Mouse (Mus musculus) c-Kit-negative CD71-positive TER-119-positive erythroid progenitor cells, embryonic 14.5 days (primary cell): Measurements from ENCODE around the gene Tpsab1.

Source experiments
- DNase-seq: peaks from one replicate; pipeline ENCODE4 v3.0.0-alpha.2; 2013; ENCODE audit warnings: low read depth, low spot score

The Tpsab1 gene

DNA sequence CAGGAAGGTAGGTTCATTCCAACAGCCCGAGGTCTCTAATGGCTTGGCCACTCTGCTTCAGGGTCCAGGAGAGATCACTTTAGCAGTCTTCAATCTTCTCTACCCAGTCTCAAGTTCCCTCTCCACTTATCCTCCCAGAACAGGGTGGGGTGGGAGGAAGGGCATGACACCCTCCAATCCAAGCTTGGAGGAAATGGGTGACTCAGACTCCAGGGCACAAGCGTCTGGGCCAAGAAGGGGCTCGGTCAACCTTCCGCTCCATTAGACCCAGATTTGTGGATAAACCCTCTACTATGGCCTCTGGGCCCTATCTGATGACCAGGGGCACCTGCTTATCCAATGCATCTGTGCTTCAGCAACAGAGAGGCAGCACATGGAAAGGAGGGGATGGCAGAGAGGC, at the start of gene Tpsab1:
Tpsab1 (minus strand) TSS at position 101 of the 400 bp plus-strand sequence.
- no peak for DNase-seq

DNA sequence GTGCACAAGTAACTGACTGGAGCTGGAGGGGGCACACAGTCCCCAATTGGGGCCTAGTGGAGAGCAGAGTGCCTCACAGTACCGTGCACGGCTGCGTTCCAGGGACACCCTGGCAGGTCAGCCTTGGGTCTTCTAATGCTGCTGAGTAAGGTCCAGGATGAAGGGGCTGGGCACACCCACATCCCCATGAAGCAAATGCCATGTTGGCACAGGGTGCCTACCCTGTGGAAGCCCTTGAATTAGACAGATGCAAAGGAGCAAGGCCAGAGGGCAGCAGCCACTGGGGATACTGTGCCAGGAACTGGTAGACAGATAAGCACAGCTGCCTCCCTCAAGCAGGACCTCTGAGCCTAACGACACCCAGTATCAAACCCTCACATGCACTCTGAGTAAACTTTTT, 49.2 kb upstream of the Tpsab1 start:
- DNase-seq = no peak

DNA sequence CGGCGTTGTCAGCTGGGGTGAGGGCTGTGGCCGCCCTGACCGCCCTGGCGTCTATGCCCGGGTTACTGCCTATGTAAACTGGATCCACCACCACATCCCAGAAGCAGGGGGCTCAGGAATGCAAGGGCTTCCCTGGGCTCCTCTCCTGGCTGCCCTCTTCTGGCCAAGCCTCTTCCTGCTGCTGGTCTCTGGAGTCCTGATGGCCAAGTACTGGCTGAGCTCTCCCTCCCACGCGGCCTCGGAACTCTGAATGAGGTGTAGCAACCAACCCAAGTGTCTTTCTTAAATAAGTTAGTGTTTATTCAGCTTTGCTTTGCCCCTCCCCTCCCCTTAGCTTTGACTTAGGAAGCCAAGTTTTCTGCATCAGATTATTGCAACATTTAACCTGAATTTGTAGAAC, 28.6 kb upstream of the Tpsab1 start:
- no peak for DNase-seq

DNA sequence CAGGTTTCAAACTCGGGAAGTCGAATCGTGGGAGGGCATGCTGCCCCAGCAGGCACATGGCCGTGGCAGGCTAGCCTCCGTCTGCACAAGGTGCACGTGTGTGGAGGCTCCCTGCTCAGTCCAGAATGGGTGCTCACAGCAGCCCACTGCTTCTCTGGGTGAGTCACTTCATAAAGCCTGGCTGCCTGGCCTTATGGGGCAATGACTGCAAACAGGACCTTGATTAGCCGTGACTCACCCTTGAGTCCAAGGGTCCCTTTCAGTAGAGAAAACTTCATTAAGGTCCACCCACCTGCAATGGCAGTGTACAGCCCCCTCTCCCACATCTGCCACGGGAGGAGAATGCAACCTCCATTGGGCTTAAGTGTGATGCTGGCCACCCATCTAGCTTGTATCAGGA, 27.1 kb upstream of the Tpsab1 start:
- no peak for DNase-seq

DNA sequence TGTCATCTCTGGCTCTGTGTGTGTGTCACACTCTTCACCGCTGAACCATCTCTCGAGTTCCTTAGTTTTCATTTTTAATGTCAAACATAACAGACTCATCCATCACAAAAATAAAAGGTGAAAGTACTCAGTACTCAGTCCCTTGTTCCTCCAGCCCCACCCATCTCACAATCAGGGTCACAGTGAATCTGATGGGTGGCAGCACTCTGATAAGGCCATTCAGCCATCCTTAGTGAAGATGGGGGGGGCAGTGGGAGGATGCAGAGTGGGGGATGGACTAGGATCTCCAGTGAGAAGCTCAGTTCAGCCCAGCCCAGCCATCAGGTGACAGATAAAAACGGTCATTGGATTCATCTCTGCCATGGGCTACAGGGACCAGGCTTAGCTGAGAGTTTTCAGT, 23.6 kb upstream of the Tpsab1 start, which contains the start of gene Tpsg1:
Tpsg1 (plus strand) TSS at position 301 of the 400 bp plus-strand sequence.
- DNase-seq = no peak

DNA sequence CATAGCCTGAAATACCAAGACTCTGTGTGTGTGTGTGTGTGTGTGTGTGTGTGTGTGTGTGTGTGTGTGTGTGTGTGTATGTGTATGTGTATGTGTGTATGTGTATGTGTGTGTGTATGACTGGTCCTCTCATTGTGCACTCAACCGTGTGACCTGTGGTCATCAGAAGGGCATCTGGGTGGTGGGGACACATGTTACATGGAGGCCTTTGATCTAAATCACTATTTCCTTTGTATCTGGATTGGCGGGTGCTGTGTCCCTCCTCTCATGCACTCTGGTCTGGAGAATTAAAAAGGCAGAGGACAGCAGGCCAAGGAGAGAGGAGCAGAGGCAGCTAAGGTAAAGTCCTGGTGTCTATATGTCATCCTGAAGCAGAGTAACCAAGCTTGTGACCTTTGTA, 20.6 kb upstream of the Tpsab1 start, which contains the start of gene Tpsb2:
Tpsb2 (plus strand) TSS at position 301 of the 400 bp plus-strand sequence.
- no peak for DNase-seq

DNA sequence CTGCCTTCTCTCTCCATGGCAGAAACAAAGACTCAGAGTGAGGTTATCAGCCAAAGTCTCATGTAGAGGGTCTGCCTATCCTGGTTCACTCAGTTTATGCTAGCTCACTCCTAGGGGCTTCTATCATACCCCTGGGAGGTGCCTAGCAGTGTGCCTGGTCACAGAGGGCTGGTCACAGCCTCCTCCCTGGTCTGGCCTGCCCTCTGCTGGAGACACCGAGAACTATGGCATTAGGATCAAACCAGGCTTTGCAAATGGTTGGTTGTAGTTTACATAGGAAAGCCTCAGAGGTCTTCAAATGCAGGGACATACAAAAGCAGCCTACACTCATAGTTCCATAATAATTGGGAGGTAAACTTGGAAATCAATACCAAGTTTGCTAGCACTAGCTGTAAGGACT, 18.4 kb upstream of the Tpsab1 start:
- no peak for DNase-seq

DNA sequence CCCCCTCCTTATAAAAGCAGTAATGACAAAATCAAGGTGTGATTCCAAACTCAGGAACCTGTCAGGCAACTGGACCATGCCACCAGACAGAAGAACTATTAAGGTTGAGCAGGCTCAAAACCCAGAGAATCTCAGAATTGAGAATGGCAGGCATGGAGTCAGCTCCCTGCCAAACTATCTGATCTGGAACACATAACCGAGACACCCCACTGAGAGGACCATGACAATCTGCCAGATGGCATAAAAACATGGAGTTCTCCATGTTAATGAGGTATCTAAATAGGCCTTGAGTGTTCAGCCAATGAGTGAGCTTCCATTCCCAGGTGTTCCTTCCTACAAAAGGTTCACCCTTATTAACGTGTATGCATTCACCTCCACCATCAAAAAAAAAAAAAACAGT, 15.9 kb upstream of the Tpsab1 start:
- DNase-seq = no peak

DNA sequence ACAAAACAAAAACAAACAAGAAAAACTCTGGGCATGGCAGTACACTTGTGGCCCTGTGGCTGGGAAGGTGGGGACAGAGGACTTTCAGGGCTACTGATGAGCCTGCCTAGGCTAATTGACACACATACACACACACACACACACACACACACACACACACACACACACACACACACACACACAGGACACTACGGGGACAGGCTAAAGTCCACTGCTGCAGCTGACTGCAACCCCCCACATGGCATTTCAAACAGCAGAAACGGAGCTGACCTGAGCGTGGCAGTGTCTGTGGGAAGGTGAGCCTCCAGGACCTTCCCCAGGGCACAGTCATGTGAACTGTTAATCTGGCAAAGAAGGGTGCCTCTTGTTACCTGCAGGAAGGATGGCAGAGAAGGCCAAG, 3.9 kb downstream of the Tpsab1 start:
- no peak for DNase-seq

DNA sequence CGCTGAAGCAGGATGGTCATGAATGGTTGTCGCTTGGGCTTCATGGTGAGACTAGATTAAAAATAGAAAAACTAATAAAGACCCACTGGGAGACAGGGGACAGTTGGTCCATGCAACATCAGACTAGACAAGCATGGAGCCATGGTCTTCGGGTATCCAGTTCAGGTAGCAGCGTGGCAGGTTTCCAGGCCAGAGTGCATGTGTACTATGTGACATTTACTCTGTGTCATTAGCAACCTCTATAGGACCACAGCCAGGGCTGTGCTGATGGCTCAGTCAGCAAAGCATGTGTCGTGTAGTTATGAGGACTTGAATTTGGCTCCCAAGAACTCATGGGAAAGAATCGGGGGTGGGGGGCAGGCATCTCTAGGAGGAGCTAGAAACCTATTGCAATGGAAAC, 5.4 kb downstream of the Tpsab1 start:
- DNase-seq = no peak

DNA sequence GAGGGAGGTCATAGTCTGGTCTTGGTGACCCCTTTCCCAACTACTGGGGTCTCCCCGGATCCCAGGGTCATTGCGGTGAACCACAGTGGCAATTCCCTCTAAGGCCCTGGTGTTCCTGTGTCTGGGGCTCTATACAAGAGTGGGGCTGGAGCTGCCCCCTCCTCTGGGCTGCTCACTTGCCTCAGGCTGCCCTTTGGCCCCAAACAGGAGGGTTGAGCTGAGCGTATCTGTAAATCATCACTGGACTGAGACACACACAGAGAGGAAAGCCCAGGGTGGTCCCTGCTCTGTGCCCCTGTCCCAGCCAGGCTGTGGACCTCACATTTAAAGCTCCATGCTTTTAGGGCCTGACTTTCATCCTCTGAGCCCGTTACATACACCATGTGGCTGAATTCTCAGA, 7.1 kb downstream of the Tpsab1 start:
- DNase-seq = no peak

DNA sequence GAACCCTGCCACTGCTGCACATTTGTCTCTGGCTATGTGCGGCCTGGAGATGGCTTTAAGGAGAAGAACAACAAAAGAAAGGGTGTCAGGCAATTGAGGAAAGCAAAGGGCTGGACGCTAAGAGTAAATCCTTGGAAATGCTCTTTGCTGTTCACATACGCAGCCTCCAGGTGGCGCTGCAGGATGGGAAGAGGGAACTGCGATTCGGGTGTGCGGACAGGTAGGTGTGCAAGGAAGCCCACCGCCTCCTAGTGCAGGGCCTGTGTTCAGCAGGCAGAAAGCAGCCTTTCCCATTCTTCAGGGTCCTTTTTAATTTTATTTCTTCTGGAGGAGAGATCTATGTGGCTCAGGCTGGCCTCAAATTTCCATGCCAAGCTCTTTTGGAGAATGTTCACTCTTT, 11.4 kb downstream of the Tpsab1 start:
- peak; percentile 13 for DNase-seq

DNA sequence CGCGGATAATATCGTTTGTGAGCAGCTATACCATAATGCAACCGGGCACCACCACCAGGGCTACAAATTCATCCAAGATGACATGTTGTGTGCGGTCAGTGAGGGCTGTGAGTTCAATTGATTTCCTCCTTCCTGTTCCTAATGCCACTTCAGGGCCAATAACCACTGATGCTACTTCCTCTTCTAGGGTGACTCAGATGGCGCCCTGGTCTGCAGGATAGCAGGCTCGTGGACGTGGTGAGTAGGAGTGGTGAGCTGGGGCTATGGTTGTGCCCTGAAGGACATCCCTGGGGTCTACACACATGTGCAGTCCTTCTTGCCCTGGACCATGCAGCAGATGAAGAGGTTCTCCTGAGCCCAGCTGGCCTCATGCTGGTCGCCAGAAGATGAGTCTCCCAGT, 13.0 kb downstream of the Tpsab1 start:
- no peak for DNase-seq

DNA sequence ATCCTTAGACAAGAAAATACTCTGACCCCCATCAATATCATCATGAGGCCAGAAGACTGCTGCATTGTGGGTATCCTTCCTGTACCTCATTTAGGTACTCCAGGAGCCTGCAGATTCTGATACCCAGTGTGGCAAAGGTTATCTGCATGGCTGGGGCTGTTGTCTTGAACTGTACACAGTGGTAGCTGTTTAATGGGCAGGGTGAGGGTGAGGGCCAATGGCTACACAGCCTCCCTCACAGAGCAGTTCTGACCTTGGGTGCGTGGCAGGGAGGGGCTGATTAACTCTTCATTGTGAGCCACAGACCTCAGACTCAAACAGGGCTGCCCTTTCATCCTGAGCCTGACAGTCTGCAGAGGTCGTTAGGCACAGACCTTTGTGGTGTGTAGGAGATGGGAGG, 22.4 kb downstream of the Tpsab1 start:
- no peak for DNase-seq

DNA sequence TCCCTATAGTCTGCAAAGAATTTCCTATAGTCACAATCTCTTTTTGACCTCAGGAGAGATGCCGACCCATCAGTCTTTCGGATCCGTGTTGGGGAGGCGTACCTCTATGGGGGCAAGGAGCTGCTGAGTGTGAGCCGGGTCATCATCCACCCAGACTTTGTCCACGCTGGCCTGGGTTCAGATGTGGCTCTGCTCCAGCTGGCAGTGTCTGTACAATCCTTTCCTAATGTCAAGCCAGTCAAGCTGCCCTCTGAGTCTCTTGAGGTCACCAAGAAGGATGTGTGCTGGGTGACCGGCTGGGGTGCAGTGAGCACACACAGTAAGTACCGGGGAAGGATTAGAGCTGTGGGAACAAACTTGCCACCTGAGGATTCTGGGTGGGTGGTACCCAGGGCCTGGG, 24.5 kb downstream of the Tpsab1 start:
- no peak for DNase-seq

DNA sequence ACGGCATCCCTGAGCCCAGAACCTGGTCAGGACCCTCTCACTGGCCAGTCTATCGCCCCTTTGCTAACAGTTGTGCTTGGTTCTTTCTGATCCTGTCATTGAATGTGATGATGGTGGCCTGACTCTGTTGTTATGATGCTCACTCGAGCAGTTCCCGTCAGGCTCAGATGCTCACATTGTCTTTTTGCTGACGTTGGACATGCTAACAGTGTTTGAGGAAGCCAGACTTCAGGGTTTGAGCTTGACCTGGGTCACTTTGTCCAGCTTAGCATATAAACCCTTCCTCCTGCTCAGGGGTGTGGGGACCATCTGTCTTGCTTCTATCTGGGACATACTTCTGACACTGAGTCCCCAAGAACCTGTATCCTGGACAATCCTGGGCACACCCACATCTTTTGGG, 27.0 kb downstream of the Tpsab1 start, which contains the start of gene Prss29:
Prss29 (plus strand) TSS at position 301 of the 400 bp plus-strand sequence.
- DNase-seq = no peak

DNA sequence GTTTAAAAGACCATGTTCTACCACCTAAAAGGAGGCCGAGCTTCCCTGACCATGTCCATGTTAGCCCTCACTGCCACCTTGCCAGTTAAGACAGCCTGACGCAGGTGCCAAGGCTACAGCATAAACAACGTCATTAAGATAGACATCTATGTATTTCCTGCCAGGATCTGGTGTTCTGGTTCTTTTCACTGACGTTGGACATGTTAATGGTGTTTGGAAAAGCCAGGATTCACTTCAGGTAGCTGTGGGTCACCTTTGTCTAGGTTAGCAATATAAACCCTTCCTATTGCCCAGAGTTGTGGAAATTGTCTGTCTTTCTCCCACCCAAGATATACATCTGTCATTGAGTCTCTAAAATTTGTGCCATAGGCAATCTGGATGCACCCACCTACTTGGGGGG, 37.0 kb downstream of the Tpsab1 start, which contains the start of gene Prss28:
Prss28 (plus strand) TSS at position 301 of the 400 bp plus-strand sequence.
- no peak for DNase-seq

DNA sequence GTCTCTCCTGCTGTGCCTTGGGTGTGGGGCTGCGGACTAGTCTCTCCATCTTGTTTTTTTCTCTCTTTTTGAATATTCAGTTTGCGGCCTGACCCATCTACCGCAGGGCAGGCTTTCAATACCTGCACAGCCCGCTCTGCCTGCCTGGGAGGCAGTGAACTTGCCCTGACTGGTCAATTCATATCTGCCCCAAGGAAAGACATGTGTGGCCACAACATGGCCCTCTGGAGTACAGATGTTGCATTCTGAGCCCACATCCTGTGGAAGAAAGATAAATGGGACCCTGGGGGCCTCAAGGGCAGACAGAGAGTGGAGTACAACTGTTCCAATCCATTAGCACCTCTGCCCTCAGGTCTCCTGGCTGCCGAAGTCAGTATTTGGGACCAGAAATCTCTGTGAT, 47.3 kb downstream of the Tpsab1 start, which contains the start of gene Prss34:
Prss34 (plus strand) TSS at position 301 of the 400 bp plus-strand sequence.
- no peak for DNase-seq

DNA sequence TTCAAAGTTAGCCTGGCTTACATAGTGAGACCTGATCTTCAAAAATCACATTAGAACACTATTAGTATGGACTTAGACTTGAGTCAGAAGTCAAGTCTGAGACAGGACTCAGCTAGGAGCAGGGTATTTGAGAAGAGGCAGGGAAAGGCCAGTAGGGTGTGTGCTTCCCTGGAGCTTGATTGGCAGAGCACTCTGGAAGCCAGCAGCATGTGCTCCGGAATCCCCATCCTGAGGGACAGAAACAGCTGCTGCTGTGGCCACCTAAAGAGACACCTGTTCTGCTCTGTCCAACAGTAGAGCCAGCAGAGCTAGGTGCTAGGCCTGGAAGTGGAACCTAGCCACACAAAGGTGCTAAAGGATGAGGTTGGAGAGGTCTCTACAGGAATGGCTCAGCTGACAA, 51.3 kb downstream of the Tpsab1 start:
- no peak for DNase-seq

DNA sequence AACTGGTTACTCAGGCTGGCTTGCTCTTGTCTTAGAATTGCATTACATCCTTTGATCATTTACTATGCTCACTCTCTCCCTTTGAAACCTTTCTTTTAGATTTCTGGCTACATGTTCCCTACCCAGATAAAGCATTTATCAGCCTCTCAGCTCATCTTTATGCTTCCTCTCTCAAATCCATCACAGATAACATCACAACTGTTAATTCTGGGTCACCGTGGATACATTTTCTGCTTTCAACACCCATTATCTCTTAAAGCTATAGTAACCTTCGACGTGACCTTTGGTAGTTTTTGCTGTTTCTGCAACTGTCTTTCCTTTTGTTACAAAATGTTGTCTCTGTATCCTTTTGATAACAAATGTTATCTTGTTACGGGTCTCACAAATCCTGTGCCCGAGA, 51.9 kb downstream of the Tpsab1 start:
- no peak for DNase-seq
